Mouse (Mus musculus): ENCODE measurements around the gene Acin1. TPM values are rescaled to one million over a fixed set of nuclear protein-coding genes. Genes with fewer than 3 reads are reported as not detected.

Gene Acin1
- polyA plus RNA-seq, 1 experiment from 2014 or later: 120 TPM

GRCm38 (mm10) chr14:54682396-54682795, 4.3 kb downstream of the Acin1 start:
- ATAC-seq (ENCODE audit: insufficient read depth) (no peak), DNase-seq (no peak)
- no peak overlapping the region for H3K4me2 ChIP-seq
- H3K4me3 ChIP-seq (ENCODE audit: low read depth, low read length): no peak overlapping the region
- no peak for TF ChIP-seq CTCF (IDR thresholded peaks at IDR 0.05; ENCODE audit: low read depth)
- H3K9me3 ChIP-seq (ENCODE audit: low read depth, low read length): no peaks in the 10 kb centered on the region
- H3K4me1 ChIP-seq (ENCODE audit: insufficient read depth): no peaks in the 10 kb centered on the region
- H3K9ac ChIP-seq: no peak overlapping the region
- H3K36me3 ChIP-seq (ENCODE audit: insufficient read depth): peaks cover 47% of the 10 kb centered on the region
- no peaks in the 10 kb centered on the region for H3K27me3 ChIP-seq (ENCODE audit: insufficient read depth, low read length)
- H3K27ac ChIP-seq (ENCODE audit: low read depth): no peak overlapping the region
- 84% methylated on average over 3 of the region's 3 CpGs for WGBS

GRCm38 (mm10) chr14:54678657-54679304, 8.0 kb downstream of the Acin1 start:
- ATAC-seq (ENCODE audit: insufficient read depth) (no peak), DNase-seq (no peak)
- Histone ChIP-seq H3K4me1 (ENCODE audit: insufficient read depth) (no peaks in the 10 kb centered on the region), H3K27me3 (ENCODE audit: insufficient read depth, low read length) (no peaks in the 10 kb centered on the region), H3K4me2 (no peak overlapping the region), H3K4me3 (ENCODE audit: low read depth, low read length) (no peak overlapping the region), H3K9me3 (ENCODE audit: low read depth, low read length) (no peaks in the 10 kb centered on the region), H3K27ac (ENCODE audit: low read depth) (no peak overlapping the region), H3K9ac (no peak overlapping the region), H3K36me3 (ENCODE audit: insufficient read depth) (peaks cover 74% of the 10 kb centered on the region)
- WGBS: 84% methylated on average over 16 of the region's 16 CpGs
- no peak for TF ChIP-seq CTCF (IDR thresholded peaks at IDR 0.05; ENCODE audit: low read depth)

GRCm38 (mm10) chr14:54676290-54676689, 10.4 kb downstream of the Acin1 start:
- H3K4me1 ChIP-seq (ENCODE audit: insufficient read depth): no peaks in the 10 kb centered on the region
- no peak overlapping the region for H3K27ac ChIP-seq (ENCODE audit: low read depth)
- no peak overlapping the region for H3K4me2 ChIP-seq
- H3K27me3 ChIP-seq (ENCODE audit: insufficient read depth, low read length): no peaks in the 10 kb centered on the region
- H3K9me3 ChIP-seq (ENCODE audit: low read depth, low read length): no peaks in the 10 kb centered on the region
- H3K36me3 ChIP-seq (ENCODE audit: insufficient read depth): peaks cover 80% of the 10 kb centered on the region
- ATAC-seq (ENCODE audit: insufficient read depth) (no peak), DNase-seq (no peak)
- H3K9ac ChIP-seq: no peak overlapping the region
- WGBS: 82% methylated on average over 5 of the region's 5 CpGs
- TF ChIP-seq CTCF (IDR thresholded peaks at IDR 0.05; ENCODE audit: low read depth): no peak
- H3K4me3 ChIP-seq (ENCODE audit: low read depth, low read length): no peak overlapping the region

GRCm38 (mm10) chr14:54674317-54674716, 12.4 kb downstream of the Acin1 start:
- no peak overlapping the region for H3K27ac ChIP-seq (ENCODE audit: low read depth)
- no peak for ATAC-seq (ENCODE audit: insufficient read depth)

DNA sequence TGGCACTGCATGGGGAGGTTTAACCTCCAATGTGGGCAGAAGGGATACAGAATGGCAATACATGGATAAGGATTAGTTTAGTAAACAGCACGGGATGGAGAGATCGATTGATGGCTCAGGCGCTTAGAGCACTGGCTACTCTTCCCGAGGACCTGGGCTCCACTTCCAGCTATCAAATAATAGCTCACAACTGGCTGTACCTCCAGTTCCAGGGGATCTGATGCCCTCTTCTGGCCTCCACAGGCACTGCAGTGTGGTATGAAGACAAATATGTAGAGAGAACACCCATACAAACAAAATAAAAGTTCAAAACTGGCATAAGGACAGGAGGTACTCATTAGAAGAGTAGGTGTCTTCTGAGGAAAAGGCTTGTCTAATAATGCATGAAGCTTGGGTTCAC, 17.4 kb downstream of the Acin1 start:
- H3K4me2 ChIP-seq: no peak overlapping the region
- H3K9ac ChIP-seq: no peak overlapping the region
- no peak overlapping the region for H3K4me3 ChIP-seq (ENCODE audit: low read depth, low read length)
- TF ChIP-seq CTCF (IDR thresholded peaks at IDR 0.05; ENCODE audit: low read depth): peak; percentile 67
- no peaks in the 10 kb centered on the region for H3K9me3 ChIP-seq (ENCODE audit: low read depth, low read length)
- 76% methylated on average over 4 of the region's 4 CpGs for WGBS
- no peaks in the 10 kb centered on the region for H3K4me1 ChIP-seq (ENCODE audit: insufficient read depth)
- H3K27ac ChIP-seq (ENCODE audit: low read depth): no peak overlapping the region
- H3K36me3 ChIP-seq (ENCODE audit: insufficient read depth): peaks cover 86% of the 10 kb centered on the region
- DNase-seq (peak; percentile 73), ATAC-seq (ENCODE audit: insufficient read depth) (no peak)
- H3K27me3 ChIP-seq (ENCODE audit: insufficient read depth, low read length): no peaks in the 10 kb centered on the region

More at GRCm38 (mm10) chr14:54674317-54674716, 12.4 kb downstream of the Acin1 start:
- H3K9ac ChIP-seq: no peak overlapping the region
- 68% methylated on average over 2 of the region's 2 CpGs for WGBS
- no peak overlapping the region for H3K4me3 ChIP-seq (ENCODE audit: low read depth, low read length)
- H3K4me1 ChIP-seq (ENCODE audit: insufficient read depth): no peaks in the 10 kb centered on the region
- H3K4me2 ChIP-seq: no peak overlapping the region
- no peaks in the 10 kb centered on the region for H3K27me3 ChIP-seq (ENCODE audit: insufficient read depth, low read length)
- no peaks in the 10 kb centered on the region for H3K9me3 ChIP-seq (ENCODE audit: low read depth, low read length)
- peak; percentile 51 for DNase-seq
- H3K36me3 ChIP-seq (ENCODE audit: insufficient read depth): peaks cover 83% of the 10 kb centered on the region
- TF ChIP-seq CTCF (IDR thresholded peaks at IDR 0.05; ENCODE audit: low read depth): no peak

- H3K9ac ChIP-seq: no peak overlapping the region
- H3K36me3 ChIP-seq (ENCODE audit: insufficient read depth): peaks cover 95% of the 10 kb centered on the region
- H3K27ac ChIP-seq (ENCODE audit: low read depth): no peak overlapping the region
- H3K4me3 ChIP-seq (ENCODE audit: low read depth, low read length): no peak overlapping the region
- no peaks in the 10 kb centered on the region for H3K27me3 ChIP-seq (ENCODE audit: insufficient read depth, low read length)
- WGBS: 86% methylated on average over 10 of the region's 10 CpGs
- no peak for ATAC-seq (ENCODE audit: insufficient read depth)
- no peak for TF ChIP-seq CTCF (IDR thresholded peaks at IDR 0.05; ENCODE audit: low read depth)
- H3K4me2 ChIP-seq: no peak overlapping the region
- no peaks in the 10 kb centered on the region for H3K4me1 ChIP-seq (ENCODE audit: insufficient read depth)
- no peak for DNase-seq
- no peaks in the 10 kb centered on the region for H3K9me3 ChIP-seq (ENCODE audit: low read depth, low read length)
Measured at GRCm38 (mm10) chr14:54664477-54665222, 22.1 kb downstream of the Acin1 start.

DNA sequence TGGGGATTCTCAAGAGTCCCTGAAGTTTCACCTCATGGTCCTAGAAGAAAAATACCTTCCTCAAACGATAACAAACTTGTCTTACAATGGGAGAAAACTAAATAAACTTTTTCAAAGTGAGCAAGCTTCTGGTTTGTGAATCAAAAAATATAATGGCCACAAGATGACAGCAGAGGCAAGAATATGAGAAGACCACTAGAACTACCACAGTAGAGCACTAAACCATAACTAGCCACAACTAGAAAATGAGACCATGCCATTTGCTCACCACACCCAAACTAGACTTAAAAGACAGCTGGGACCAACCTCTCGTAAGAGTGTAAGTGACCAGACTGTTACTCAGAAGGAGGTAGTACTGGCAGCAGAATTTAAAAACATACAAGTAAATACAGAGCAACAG, 26.7 kb downstream of the Acin1 start:
- H3K36me3 ChIP-seq (ENCODE audit: insufficient read depth): peaks cover 97% of the 10 kb centered on the region
- no peak overlapping the region for H3K4me2 ChIP-seq
- no peak overlapping the region for H3K27ac ChIP-seq (ENCODE audit: low read depth)
- WGBS: 85% methylated on average over 2 of the region's 2 CpGs
- H3K4me1 ChIP-seq (ENCODE audit: insufficient read depth): no peaks in the 10 kb centered on the region
- H3K4me3 ChIP-seq (ENCODE audit: low read depth, low read length): no peak overlapping the region
- no peak overlapping the region for H3K9ac ChIP-seq
- ATAC-seq (ENCODE audit: insufficient read depth) (no peak), DNase-seq (no peak)
- no peaks in the 10 kb centered on the region for H3K9me3 ChIP-seq (ENCODE audit: low read depth, low read length)
- H3K27me3 ChIP-seq (ENCODE audit: insufficient read depth, low read length): no peaks in the 10 kb centered on the region
- TF ChIP-seq CTCF (IDR thresholded peaks at IDR 0.05; ENCODE audit: low read depth): no peak
